Mouse (Mus musculus) hindbrain, embryonic 11.5 days (tissue): ENCODE data around the gene Cnksr3. TPM values are rescaled to one million over a fixed set of nuclear protein-coding genes. Genes with fewer than 3 reads are reported as not detected.

Experiments used
- ATAC-seq: fragments of 200-750 bp; cut with Nextera tagmentation; 2 replicates; pipeline ENCODE4 v1.8.0; 2017; ENCODE audit warnings: mild to moderate bottlenecking, moderate TSS enrichment, moderate library complexity; ENCODE audit not compliant: low FRiP score
- DNase-seq: peaks from one replicate; pipeline ENCODE4 v3.0.0-alpha.2; 2015; ENCODE audit warnings: low spot score
- H3K27ac ChIP-seq: fragments of 300-500 bp; sonication (generic); 2 replicates; pipeline ENCODE4 v1.5.1; 2014; ENCODE audit warnings: mild to moderate bottlenecking, low read depth, low read length
- H3K27me3 ChIP-seq: fragments of 300-500 bp; sonication (generic); 2 replicates; pipeline ENCODE4 v1.6.1; 2014; ENCODE audit warnings: mild to moderate bottlenecking, low read length, moderate library complexity, mixed read lengths; ENCODE audit not compliant: control insufficient read depth, insufficient read depth
- H3K36me3 ChIP-seq: fragments of 300-500 bp; sonication (generic); 2 replicates; pipeline ENCODE4 v1.6.1; 2014; ENCODE audit warnings: mild to moderate bottlenecking, low read length, moderate library complexity, mixed read lengths; ENCODE audit not compliant: control insufficient read depth, insufficient read depth
- H3K4me1 ChIP-seq: fragments of 300-500 bp; sonication (generic); replicated peaks from 2 replicates; pipeline ENCODE4 v1.6.1; 2014; ENCODE audit warnings: low read length, mixed read lengths; ENCODE audit not compliant: control insufficient read depth, insufficient read depth
- H3K4me2 ChIP-seq: fragments of 300-500 bp; sonication (generic); replicated peaks from 2 replicates; pipeline ENCODE4 v1.6.1; 2014; ENCODE audit warnings: mild to moderate bottlenecking, low read depth, low read length
- H3K4me3 ChIP-seq: fragments of 300-500 bp; sonication (generic); 2 replicates; pipeline ENCODE4 v1.5.1; 2014; ENCODE audit warnings: low read depth, low read length
- H3K9ac ChIP-seq: fragments of 300-500 bp; sonication (generic); 2 replicates; pipeline ENCODE4 v1.6.1; 2014; ENCODE audit warnings: low read depth, low read length
- H3K9me3 ChIP-seq: fragments of 300-500 bp; sonication (generic); 2 replicates; pipeline ENCODE4 v1.6.1; 2016; ENCODE audit warnings: low read length; ENCODE audit not compliant: control insufficient read depth
- WGBS: fragments of 180-500 bp; shearing (Covaris S2); extraction: QIAGEN DNeasy Blood & Tissue Kit; methylation state at CpG from one replicate; pipeline ENCODE4 v1.1.7; 2014; 5-methylcytosine and 5-hydroxymethylcytosine counted together
- polyA plus RNA-seq: library from polyadenylated mRNA; unstranded; fragments of >200 nt; fragmentation: Nextera tagmentation; extraction: Ambion mirVana; gene quantifications from 2 replicates; pipeline ENCODE4 v1.2.1, GENCODE M21; 2014

The Cnksr3 gene
- polyA plus RNA-seq, 1 experiment from 2014 or later: 6.3 TPM

DNA sequence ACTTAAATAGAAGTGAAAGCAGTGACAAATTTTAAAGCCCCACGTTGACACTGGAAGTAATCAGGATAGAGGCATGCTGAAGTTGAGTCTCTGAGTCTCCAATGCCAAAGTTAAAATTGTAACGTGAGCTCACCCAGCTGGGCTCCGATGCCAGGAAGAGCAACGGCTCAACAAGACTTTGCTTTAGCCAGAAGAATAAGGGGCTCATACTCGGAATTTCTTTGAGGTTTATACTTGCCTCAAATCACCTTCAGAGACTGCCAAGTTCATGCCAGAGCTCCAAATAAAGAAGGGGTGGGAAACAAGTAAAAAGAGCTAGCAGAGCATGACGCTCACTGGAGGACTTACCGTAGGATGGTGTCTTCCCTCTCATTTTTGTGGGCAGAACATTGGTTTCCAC, 85.8 kb downstream of the Cnksr3 start:
- WGBS: 81% methylated on average over 7 of the region's 7 CpGs
- Histone ChIP-seq H3K9me3 (no peaks in the 10 kb centered on the region), H3K9ac (no peak overlapping the region), H3K36me3 (no peaks in the 10 kb centered on the region), H3K4me2 (no peak overlapping the region), H3K27ac (no peak overlapping the region), H3K27me3 (no peaks in the 10 kb centered on the region), H3K4me3 (no peak overlapping the region), H3K4me1 (no peaks in the 10 kb centered on the region)
- DNase-seq (no peak), ATAC-seq (no peak)

GRCm38 (mm10) chr10:7124993-7125392, 87.0 kb downstream of the Cnksr3 start:
- Histone ChIP-seq H3K27me3 (no peaks in the 10 kb centered on the region), H3K9me3 (no peaks in the 10 kb centered on the region), H3K4me2 (no peak overlapping the region), H3K9ac (no peak overlapping the region), H3K4me3 (no peak overlapping the region), H3K27ac (no peak overlapping the region), H3K4me1 (no peaks in the 10 kb centered on the region), H3K36me3 (no peaks in the 10 kb centered on the region)
- WGBS: 81% methylated on average over 7 of the region's 7 CpGs
- DNase-seq (no peak), ATAC-seq (no peak)

- WGBS: 83% methylated on average over 4 of the region's 4 CpGs
These were observed 89.7 kb downstream of the Cnksr3 start for GRCm38 (mm10) chr10:7122294-7122693.

DNA sequence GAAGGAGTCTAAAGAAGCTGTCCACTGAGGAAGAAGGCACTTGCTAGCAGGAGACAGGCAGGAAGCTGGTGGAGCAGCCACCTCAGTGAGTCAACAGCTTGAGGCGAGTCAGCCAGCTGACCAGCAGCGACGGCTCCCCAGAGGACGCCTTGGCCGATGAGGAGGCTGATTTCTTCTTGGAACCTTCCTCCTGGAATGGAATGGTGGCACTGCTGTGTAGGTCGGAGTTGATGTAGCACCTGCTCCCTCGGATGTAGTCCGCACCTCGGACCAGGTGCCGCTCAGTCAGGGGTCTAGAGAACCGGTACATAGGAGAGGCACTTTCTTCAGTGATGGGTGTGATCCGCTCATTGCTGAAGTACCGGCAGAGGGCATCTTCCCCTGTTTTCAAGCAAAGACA, 91.8 kb downstream of the Cnksr3 start:
- H3K27ac ChIP-seq: no peak overlapping the region
- no peaks in the 10 kb centered on the region for H3K36me3 ChIP-seq
- ATAC-seq (no peak), DNase-seq (no peak)
- no peaks in the 10 kb centered on the region for H3K9me3 ChIP-seq
- H3K4me1 ChIP-seq: no peaks in the 10 kb centered on the region
- no peaks in the 10 kb centered on the region for H3K27me3 ChIP-seq
- H3K9ac ChIP-seq: no peak overlapping the region
- H3K4me2 ChIP-seq: no peak overlapping the region
- 91% methylated on average over 13 of the region's 13 CpGs for WGBS
- H3K4me3 ChIP-seq: no peak overlapping the region

More at GRCm38 (mm10) chr10:7122294-7122693, 89.7 kb downstream of the Cnksr3 start:
- H3K9ac ChIP-seq: no peak overlapping the region
- no peaks in the 10 kb centered on the region for H3K9me3 ChIP-seq
- DNase-seq (no peak), ATAC-seq (no peak)
- H3K27ac ChIP-seq: no peak overlapping the region
- no peaks in the 10 kb centered on the region for H3K4me1 ChIP-seq
- H3K27me3 ChIP-seq: no peaks in the 10 kb centered on the region
- H3K4me3 ChIP-seq: no peak overlapping the region
- no peak overlapping the region for H3K4me2 ChIP-seq
- no peaks in the 10 kb centered on the region for H3K36me3 ChIP-seq

GRCm38 (mm10) chr10:7118258-7119077, 93.6 kb downstream of the Cnksr3 start:
- ATAC-seq: no peak

DNA sequence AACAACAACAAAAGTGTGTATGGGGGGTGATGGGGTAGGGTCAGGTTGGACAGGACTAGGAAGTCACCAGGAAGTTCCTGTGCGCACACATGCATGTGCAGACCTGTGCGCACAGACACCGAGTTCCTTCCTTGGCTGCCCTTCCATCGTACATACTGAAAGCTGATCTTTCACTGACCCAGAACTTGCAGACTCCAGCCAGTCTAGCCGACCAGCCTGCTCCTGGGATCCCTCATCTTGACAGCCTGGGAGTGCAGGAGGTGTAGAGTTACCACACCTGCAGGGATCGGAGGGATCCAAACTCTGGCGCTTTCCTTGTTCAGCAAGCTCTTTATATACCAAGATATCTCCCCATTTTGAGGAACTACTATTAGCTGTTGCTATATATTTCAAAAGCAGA, 94.3 kb downstream of the Cnksr3 start:
- H3K27me3 ChIP-seq: no peaks in the 10 kb centered on the region
- H3K36me3 ChIP-seq: no peaks in the 10 kb centered on the region
- no peak overlapping the region for H3K27ac ChIP-seq
- H3K4me1 ChIP-seq: no peaks in the 10 kb centered on the region
- no peak for DNase-seq
- ATAC-seq: no peak
- H3K4me2 ChIP-seq: no peak overlapping the region
- 73% methylated on average over 7 of the region's 7 CpGs for WGBS
- no peak overlapping the region for H3K9ac ChIP-seq
- H3K9me3 ChIP-seq: no peaks in the 10 kb centered on the region
- no peak overlapping the region for H3K4me3 ChIP-seq

More at GRCm38 (mm10) chr10:7118258-7119077, 93.6 kb downstream of the Cnksr3 start:
- Histone ChIP-seq H3K4me3 (no peak overlapping the region), H3K36me3 (no peaks in the 10 kb centered on the region), H3K9me3 (no peaks in the 10 kb centered on the region), H3K27me3 (no peaks in the 10 kb centered on the region), H3K27ac (no peak overlapping the region), H3K9ac (no peak overlapping the region), H3K4me2 (no peak overlapping the region), H3K4me1 (no peaks in the 10 kb centered on the region)
- DNase-seq: no peak
- WGBS: 86% methylated on average over 10 of the region's 10 CpGs

GRCm38 (mm10) chr10:7114796-7115195, 97.2 kb downstream of the Cnksr3 start:
- DNase-seq (no peak), ATAC-seq (no peak)
- no peaks in the 10 kb centered on the region for H3K4me1 ChIP-seq
- H3K4me3 ChIP-seq: no peak overlapping the region
- no peaks in the 10 kb centered on the region for H3K27me3 ChIP-seq
- H3K27ac ChIP-seq: no peak overlapping the region
- no peak overlapping the region for H3K4me2 ChIP-seq
- no peaks in the 10 kb centered on the region for H3K9me3 ChIP-seq
- 89% methylated on average over 5 of the region's 5 CpGs for WGBS
- no peak overlapping the region for H3K9ac ChIP-seq
- no peaks in the 10 kb centered on the region for H3K36me3 ChIP-seq

GRCm38 (mm10) chr10:7113747-7114146, 98.3 kb downstream of the Cnksr3 start:
- Histone ChIP-seq H3K36me3 (no peaks in the 10 kb centered on the region), H3K4me2 (no peak overlapping the region), H3K27me3 (no peaks in the 10 kb centered on the region), H3K9me3 (no peaks in the 10 kb centered on the region), H3K4me1 (no peaks in the 10 kb centered on the region), H3K4me3 (no peak overlapping the region), H3K27ac (no peak overlapping the region), H3K9ac (no peak overlapping the region)
- DNase-seq (no peak), ATAC-seq (no peak)
- WGBS: 95% methylated on average over 4 of the region's 4 CpGs

DNA sequence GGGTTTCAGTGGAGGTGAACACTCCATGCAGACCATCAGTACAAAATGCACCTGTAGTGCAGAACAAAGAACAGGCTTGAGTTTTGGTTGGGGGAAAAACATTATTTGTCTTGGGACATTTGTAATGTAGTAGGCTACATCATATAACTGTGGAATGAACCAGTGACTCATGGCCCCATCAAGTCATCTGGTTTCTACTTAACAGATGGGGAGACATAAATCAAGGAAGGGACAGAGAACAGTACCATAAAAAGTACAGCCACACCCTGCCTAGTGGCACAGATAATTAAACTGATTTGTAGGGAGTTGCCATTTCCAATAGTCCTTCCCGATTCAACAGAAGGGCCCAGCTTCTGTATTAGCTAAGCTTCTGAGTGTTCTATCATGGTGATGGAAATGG, 98.9 kb downstream of the Cnksr3 start:
- Histone ChIP-seq H3K36me3 (no peaks in the 10 kb centered on the region), H3K4me3 (no peak overlapping the region), H3K27me3 (no peaks in the 10 kb centered on the region), H3K9me3 (no peaks in the 10 kb centered on the region), H3K4me2 (no peak overlapping the region), H3K4me1 (no peaks in the 10 kb centered on the region), H3K27ac (no peak overlapping the region), H3K9ac (no peak overlapping the region)
- DNase-seq (no peak), ATAC-seq (no peak)
- 96% methylated on average over 1 of the region's 1 CpGs for WGBS
